Mouse (Mus musculus): ENCODE results near the gene Slc16a7.

The Slc16a7 gene

GRCm38 (mm10) chr10:125185387-125185786, 203.9 kb downstream of the Slc16a7 start:
- no peak for DNase-seq (ENCODE audit: low spot score in 2 of 2)

DNA sequence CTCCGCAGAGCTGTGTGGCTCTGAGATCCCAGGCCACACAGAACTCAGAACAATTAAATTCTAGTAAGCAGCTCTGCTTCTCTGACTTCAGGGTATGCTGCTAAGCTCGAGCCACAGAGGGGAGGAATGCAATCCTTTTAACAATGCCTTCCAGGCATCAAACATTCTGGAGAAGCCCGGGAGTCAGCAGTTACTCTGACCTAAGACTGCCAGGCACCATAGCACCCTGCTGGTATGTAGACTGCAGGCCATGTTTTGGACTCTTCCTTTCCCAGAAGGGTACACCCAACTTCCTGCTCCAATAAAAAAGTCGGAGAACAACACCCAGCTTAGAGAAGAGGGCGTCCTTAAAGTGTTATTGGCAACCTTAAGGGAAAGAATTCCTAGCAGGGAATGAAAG, 205.1 kb downstream of the Slc16a7 start:
- DNase-seq (ENCODE audit: low spot score in 2 of 2) = no peak

DNA sequence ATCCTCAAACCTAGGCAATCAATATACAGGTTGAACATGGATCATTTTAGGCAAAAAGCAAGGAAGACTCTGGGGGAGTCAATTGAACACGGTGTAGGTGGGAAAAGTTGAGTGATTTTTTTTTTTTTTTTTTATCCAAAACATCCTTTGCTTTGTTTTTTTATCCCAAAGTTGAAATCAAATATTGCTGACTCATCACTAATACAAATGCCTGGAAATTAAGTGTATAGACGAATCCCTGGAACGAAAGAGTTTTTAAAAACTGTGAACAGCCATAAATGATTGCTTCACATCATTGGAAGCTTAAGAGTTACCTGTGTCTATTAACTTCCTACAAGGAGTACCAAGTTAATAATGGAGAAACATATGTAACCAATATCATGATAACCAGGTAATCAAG, 206.7 kb downstream of the Slc16a7 start:
- DNase-seq (ENCODE audit: low spot score in 2 of 2) = no peak

GRCm38 (mm10) chr10:125177782-125178181, 211.5 kb downstream of the Slc16a7 start:
- DNase-seq (ENCODE audit: low spot score in 2 of 2) = no peak

DNA sequence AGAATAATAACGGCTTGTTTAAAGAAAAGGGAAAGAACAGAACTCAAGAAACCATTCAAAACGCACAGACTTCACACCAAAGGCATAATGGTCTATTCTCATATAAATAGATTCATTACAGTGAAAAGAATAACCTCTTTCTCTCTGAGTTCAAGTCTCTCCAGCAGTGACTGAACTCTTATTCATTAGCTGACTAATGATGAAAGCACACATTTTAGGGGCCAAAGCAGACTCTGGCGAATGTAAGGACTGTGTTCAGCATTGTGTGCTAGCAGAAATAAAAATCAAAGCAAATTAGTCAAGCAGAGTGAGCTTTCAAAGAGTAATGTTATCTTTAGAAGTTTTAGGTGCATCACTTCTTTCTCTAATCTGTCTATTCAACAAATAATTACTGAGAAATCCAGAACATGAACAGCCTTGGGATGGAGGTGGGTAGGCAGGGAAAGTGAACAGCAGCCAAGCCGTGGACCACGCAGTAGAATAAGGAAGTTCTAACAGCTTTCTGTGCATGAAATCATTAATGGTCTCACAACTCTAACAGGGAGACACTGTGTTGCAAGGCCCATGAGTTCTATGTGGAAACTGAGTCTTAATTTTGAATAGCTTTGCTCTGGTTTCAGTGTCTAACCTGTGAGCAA, 214.1 kb downstream of the Slc16a7 start:
- DNase-seq (ENCODE audit: low spot score in 2 of 2) = no peak

DNA sequence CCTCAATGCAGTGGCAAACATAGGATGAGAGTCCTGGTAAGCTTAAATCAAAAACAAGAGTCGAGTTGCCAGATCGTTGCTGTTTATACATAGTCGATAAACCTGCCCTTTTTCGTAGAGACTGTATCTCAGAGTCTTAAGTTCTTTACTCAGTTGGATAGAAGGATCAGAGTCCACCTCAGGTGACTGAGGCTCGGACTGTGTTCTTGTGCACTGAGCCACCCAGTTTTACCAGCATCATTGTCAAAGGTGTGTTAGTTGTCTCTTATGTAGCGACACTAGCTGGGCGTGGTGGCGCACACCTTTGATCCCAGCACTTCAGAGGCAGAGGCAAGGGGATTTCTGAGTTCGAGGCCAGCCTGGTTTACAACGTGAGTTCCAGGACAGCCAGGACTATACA, 217.6 kb downstream of the Slc16a7 start:
- DNase-seq (ENCODE audit: low spot score in 2 of 2) = no peak

GRCm38 (mm10) chr10:125171154-125171553, 218.1 kb downstream of the Slc16a7 start:
- no peak for DNase-seq (ENCODE audit: low spot score in 2 of 2)
